ENCODE assay signal across 9 mouse cellular contexts in the genomic region with DNA sequence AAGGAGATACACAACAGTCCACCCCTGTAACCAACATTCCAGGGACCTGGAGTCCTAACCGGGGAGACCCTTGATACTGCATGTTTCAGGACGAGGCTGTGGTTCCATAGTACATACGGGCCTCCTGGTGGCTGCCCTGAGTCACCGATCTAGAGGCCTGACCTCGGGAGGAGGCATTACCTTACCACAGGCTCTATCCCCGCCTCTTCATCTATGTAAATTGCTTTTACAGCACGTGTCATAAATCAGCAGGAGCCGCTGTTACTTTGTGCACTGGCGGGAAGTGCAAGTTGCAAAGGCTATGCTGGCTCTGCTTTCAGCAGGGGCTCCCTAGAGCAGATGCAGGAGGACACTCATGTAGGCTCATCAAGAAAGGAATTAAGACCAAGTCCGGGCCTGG.
A peak's percentile ranks its signal among the peaks of the same experiment; 100 is the strongest.
DNase-seq lines count a peak whose midpoint lies in the region; ATAC-seq and TF ChIP-seq lines count a peak whose summit lies in the region.
"Had no signal": no experiment of that assay in that cellular context is flagged by ENCODE, and none has a peak within 500 bp of the region (broad histone marks: within the 10 kb centered on the region; RNA-seq: fewer than 3 reads in every experiment).

No protein-coding gene starts in this region.

- H3K36me3 ChIP-seq in liver, embryonic 14.5 days (replicated peaks; ENCODE audit: control insufficient read depth, insufficient read depth, low read depth), result no peaks in the 10 kb centered on the region
- H3K36me3 ChIP-seq in liver, embryonic 12.5 days, result no peaks in the 10 kb centered on the region
- H3K36me3 ChIP-seq in intestine, embryonic 15.5 days, result no peaks in the 10 kb centered on the region
- no peaks in the 10 kb centered on the region for H3K36me3 ChIP-seq in midbrain, embryonic 10.5 days

- H3K9me3 ChIP-seq in liver, embryonic 14.5 days (ENCODE audit: control insufficient read depth, low read length), result no peaks in the 10 kb centered on the region
- H3K9me3 ChIP-seq in liver, embryonic 12.5 days (replicated peaks), result no peaks in the 10 kb centered on the region
- no peaks in the 10 kb centered on the region for H3K9me3 ChIP-seq in intestine, embryonic 15.5 days
- no peaks in the 10 kb centered on the region for H3K9me3 ChIP-seq in midbrain, embryonic 10.5 days (replicated peaks)

- ATAC-seq in liver, embryonic 14.5 days (ENCODE audit: insufficient read depth), result no peak
- no peak for ATAC-seq in liver, embryonic 12.5 days
- peak; percentile 96 for ATAC-seq in intestine, embryonic 15.5 days
- ATAC-seq: Patski had no signal

- H3K9ac ChIP-seq in liver, embryonic 14.5 days (replicated peaks), result no peak overlapping the region
- H3K9ac ChIP-seq in liver, embryonic 12.5 days, result no peak overlapping the region
- no peak overlapping the region for H3K9ac ChIP-seq in intestine, embryonic 15.5 days

- no peaks in the 10 kb centered on the region for H3K27me3 ChIP-seq in liver, embryonic 14.5 days (ENCODE audit: control insufficient read depth, insufficient read depth, low read length)
- no peaks in the 10 kb centered on the region for H3K27me3 ChIP-seq in liver, embryonic 12.5 days (replicated peaks)
- no peaks in the 10 kb centered on the region for H3K27me3 ChIP-seq in intestine, embryonic 15.5 days (replicated peaks)
- H3K27me3 ChIP-seq in midbrain, embryonic 10.5 days (ENCODE audit: low read depth, poor library complexity, severe bottlenecking), result no peaks in the 10 kb centered on the region
- H3K27me3 ChIP-seq: Patski had no signal

- no peak overlapping the region for H3K4me2 ChIP-seq in liver, embryonic 14.5 days (ENCODE audit: low read depth)
- H3K4me2 ChIP-seq in liver, embryonic 12.5 days, result no peak overlapping the region
- H3K4me2 ChIP-seq in intestine, embryonic 15.5 days (replicated peaks), result no peak overlapping the region

- no peak for DNase-seq in liver, embryonic 14.5 days (ENCODE audit: low read depth in 3 of 3, low spot score in 3 of 3)
- peak; percentile 59 for DNase-seq in R1 (ENCODE audit: low read depth, low spot score)
- DNase-seq in thymus, adult 18-20 months, result peak; percentile 56 to 74
- DNase-seq in left cerebral cortex, adult 18-20 months (ENCODE audit: low spot score in 2 of 2), result no peak
- no peak for DNase-seq in cerebellum, postnatal 14 days
- DNase-seq in midbrain, embryonic 10.5 days (ENCODE audit: low spot score), result no peak

- H3K4me1 ChIP-seq in liver, embryonic 14.5 days (replicated peaks; ENCODE audit: control insufficient read depth in 2 of 2, insufficient read depth in 2 of 2, low read length in 1 of 2), result peaks cover 0 to 10% of the 10 kb centered on the region in 2 experiments; a peak in 2 of 4 replicates
- H3K4me1 ChIP-seq in liver, embryonic 12.5 days, result peaks cover 8% of the 10 kb centered on the region
- peaks cover 16% of the 10 kb centered on the region for H3K4me1 ChIP-seq in intestine, embryonic 15.5 days (replicated peaks)
- H3K4me1 ChIP-seq in midbrain, embryonic 10.5 days, result peaks cover 8% of the 10 kb centered on the region

- no peak for TF ChIP-seq EP300 in liver, embryonic 14.5 days (IDR thresholded peaks at IDR 0.05; ENCODE audit: low read depth)

- WGBS in liver, embryonic 14.5 days (ENCODE audit: insufficient replicate concordance), result 25% methylated on average over 10 of the region's 10 CpGs
- 29% methylated on average over 10 of the region's 10 CpGs for WGBS in liver, embryonic 12.5 days (ENCODE audit: insufficient replicate concordance)
- 9% methylated on average over 10 of the region's 10 CpGs for WGBS in intestine, embryonic 15.5 days
- WGBS in midbrain, embryonic 10.5 days, result 58% methylated on average over 10 of the region's 10 CpGs

- no peak overlapping the region for H3K27ac ChIP-seq in liver, embryonic 14.5 days
- no peak overlapping the region for H3K27ac ChIP-seq in liver, embryonic 12.5 days
- H3K27ac ChIP-seq in intestine, embryonic 15.5 days, result no peak overlapping the region
- no peak overlapping the region for H3K27ac ChIP-seq in midbrain, embryonic 10.5 days (replicated peaks)

- TF ChIP-seq CTCF in liver, embryonic 14.5 days (IDR thresholded peaks at IDR 0.05; ENCODE audit: low read depth), result 0 out of 2 replicates have a peak, but pooled peaks have one; percentile 21

- H3K4me3 ChIP-seq in liver, embryonic 14.5 days (ENCODE audit: insufficient read depth in 1 of 2, low read depth in 2 of 2, low read length in 2 of 2), result no peak overlapping the region
- H3K4me3 ChIP-seq in liver, embryonic 12.5 days, result no peak overlapping the region
- H3K4me3 ChIP-seq in intestine, embryonic 15.5 days (replicated peaks), result no peak overlapping the region
- no peak overlapping the region for H3K4me3 ChIP-seq in midbrain, embryonic 10.5 days

Comparison
In these comparisons a context has a peak if more than half of its experiments do, and no peak if none do; other contexts are left out.
1. DNase-seq: peak in R1 (single experiment) and thymus, adult 18-20 months (2 of 2); none in liver, embryonic 14.5 days (0 of 3), left cerebral cortex, adult 18-20 months (0 of 2), cerebellum, postnatal 14 days (0 of 2) and midbrain, embryonic 10.5 days (single experiment).